In genomic region chr7:132668604-132669003, GRCm38 (mm10) we compare ENCODE assay signal across 13 mouse cellular contexts. TPM values are rescaled to one million over a fixed set of nuclear protein-coding genes. Genes with fewer than 3 reads are reported as not detected.
A peak's percentile ranks its signal among the peaks of the same experiment; 100 is the strongest.
DNase-seq lines count a peak whose midpoint lies in the region; TF ChIP-seq lines count a peak whose summit lies in the region.
"Had no signal": no experiment of that assay in that cellular context is flagged by ENCODE, and none has a peak within 500 bp of the region (broad histone marks: within the 10 kb centered on the region; RNA-seq: fewer than 3 reads in every experiment).

No protein-coding gene starts in this region.

- H3K27me3 ChIP-seq in thymus, adult 2 months (ENCODE audit: control insufficient read depth, insufficient read depth, low read length): no peaks in the 10 kb centered on the region
- H3K27me3 ChIP-seq: liver, embryonic 15.5 days; neural tube, embryonic 15.5 days had no signal

- WGBS in thymus, adult 2 months: 91% methylated on average over 2 of the region's 2 CpGs

- H3K4me1 ChIP-seq in thymus, adult 2 months (replicated peaks; ENCODE audit: control insufficient read depth, insufficient read depth, low read length): peaks cover 7% of the 10 kb centered on the region; the same call in 1 of the 2 replicates

- no peak for TF ChIP-seq POLR2A in thymus, adult 2 months (IDR thresholded peaks at IDR 0.05; ENCODE audit: control insufficient read depth, extremely low read depth, insufficient read depth, low read length, poor library complexity)

- no peak overlapping the region for H3K4me3 ChIP-seq in thymus, adult 2 months (ENCODE audit: control insufficient read depth, insufficient read depth, low read length)
- H3K4me3 ChIP-seq: forebrain, embryonic 13.5 days; liver, embryonic 15.5 days; neural tube, embryonic 15.5 days had no signal

- no peak overlapping the region for H3K27ac ChIP-seq in thymus, adult 2 months (ENCODE audit: control insufficient read depth, insufficient read depth, low read length)
- H3K27ac ChIP-seq: forebrain, embryonic 13.5 days; liver, embryonic 15.5 days; neural tube, embryonic 15.5 days had no signal

- H3K36me3 ChIP-seq in thymus, adult 2 months (ENCODE audit: control insufficient read depth, insufficient read depth, low read length): no peaks in the 10 kb centered on the region
- H3K36me3 ChIP-seq: G1E; liver, embryonic 15.5 days; neural tube, embryonic 15.5 days had no signal

- peak; percentile 59 for DNase-seq in adrenal gland, postnatal 10 days
- DNase-seq in adrenal gland, postnatal 4 days (ENCODE audit: low spot score in 2 of 2): no peak
- DNase-seq in brain, adult 2 months (ENCODE audit: low read depth, low spot score): peak; percentile 59
- peak; percentile 66 for DNase-seq in heart, postnatal 4 days
- peak; percentile 69 to 81 for DNase-seq in lung, adult 18-20 months
- DNase-seq in MN1 (ENCODE audit: low spot score): no peak
- DNase-seq in thymus, adult 2 months: no peak
- no peak for DNase-seq in gastrocnemius, postnatal 4 days (ENCODE audit: low spot score in 2 of 2)
- DNase-seq: cerebellum, adult 11-12 months had no signal

- TF ChIP-seq CTCF in thymus, adult 2 months (IDR thresholded peaks at IDR 0.05; ENCODE audit: borderline replicate concordance, control insufficient read depth, extremely low read depth, insufficient read depth, low read length, poor library complexity): no peak

RNA-seq across cellular contexts. Expression of gene Lhpp, which starts 58.2 kb away (rescaled TPM):
- total RNA-seq in adrenal gland, postnatal 10 days (2021): 10 to 100 TPM; 16.8 to 17.0 TPM
- 10 to 100 TPM; 18.7 to 18.9 TPM for total RNA-seq in adrenal gland, postnatal 4 days (2021)
- 10 to 100 TPM; 21.4 to 25.4 TPM for total RNA-seq in heart, postnatal 4 days (2021)
- 10.0 and 12.0 TPM in 2 replicates for polyA plus RNA-seq in thymus, adult 2 months (2012; rRNA removed)
- total RNA-seq in gastrocnemius, postnatal 4 days (2021): 10 to 100 TPM in 1 of 2 experiments, 1 to 10 TPM in 1; 7.8 to 10.5 TPM

Comparison
In these comparisons a context has a peak if more than half of its experiments do, and no peak if none do; other contexts are left out.
1. DNase-seq: peak in adrenal gland, postnatal 10 days (single experiment), brain, adult 2 months (single experiment), heart, postnatal 4 days (single experiment) and lung, adult 18-20 months (2 of 2); none in adrenal gland, postnatal 4 days (0 of 2), MN1 (single experiment), thymus, adult 2 months (single experiment) and gastrocnemius, postnatal 4 days (0 of 2).